Mouse (Mus musculus): ENCODE results near the gene Ndufb11. TPM values are rescaled to one million over a fixed set of nuclear protein-coding genes. Genes with fewer than 3 reads are reported as not detected.

Gene Ndufb11
- 171 and 176 TPM in 2 replicates for polyA plus RNA-seq (2015; fragmentation: Nextera tagmentation; extraction: Ambion mirVana)

DNA sequence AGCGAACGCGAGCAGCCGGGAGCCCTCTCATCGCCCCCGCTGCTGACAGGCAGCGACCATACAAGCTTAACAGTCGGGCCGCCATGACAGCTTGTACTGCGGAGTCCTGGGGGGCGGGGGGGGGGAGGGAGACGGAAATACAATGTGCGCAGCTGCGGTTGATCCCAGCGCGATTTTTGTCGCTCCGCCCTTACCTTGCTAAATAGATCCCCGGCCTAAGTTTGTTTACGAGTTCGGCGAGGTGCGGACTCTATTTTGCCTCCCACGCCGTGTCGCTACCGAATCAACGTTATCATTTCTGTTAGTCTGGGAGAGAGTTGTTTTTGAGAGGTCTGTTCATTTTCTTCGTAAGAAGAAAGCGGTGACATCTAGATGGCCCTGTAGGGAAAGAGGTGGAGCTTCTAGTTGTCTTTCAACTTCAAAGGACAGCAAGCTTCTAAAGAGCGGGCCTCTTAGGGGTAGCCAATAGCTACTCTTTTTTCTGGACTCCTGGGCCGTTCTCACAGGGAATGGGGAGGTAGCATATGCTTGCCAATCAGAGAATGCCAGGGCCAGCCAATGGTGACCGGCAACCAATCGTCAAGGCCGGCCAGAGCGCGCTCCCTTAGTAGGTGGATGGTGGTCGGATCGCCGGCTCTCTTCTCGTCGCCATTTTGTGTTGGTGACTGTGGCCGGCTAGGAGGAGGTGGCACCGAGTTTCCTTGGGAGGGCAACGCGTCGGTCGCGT is at the start of gene Ndufb11, which contains the start of gene Rbm10:
Gene Ndufb11, minus strand, starts transcription at position 444 of the 727 bp plus-strand sequence.
Gene Rbm10, plus strand, starts transcription at position 328 of the 727 bp plus-strand sequence.
- Histone ChIP-seq H3K9ac (replicated peaks; ENCODE audit: low read depth, low read length) (peak within 1 kb of the TSS; percentile 76), H3K27me3 (replicated peaks; ENCODE audit: control insufficient read depth, insufficient read depth, low read length) (no peaks in the 10 kb centered on the region), H3K9me3 (ENCODE audit: control insufficient read depth, low read length) (no peaks in the 10 kb centered on the region), H3K4me2 (ENCODE audit: low read length) (peak within 1 kb of the TSS; percentile 55), H3K36me3 (ENCODE audit: control insufficient read depth, insufficient read depth) (peaks cover 4% of the 10 kb centered on the region), H3K4me1 (replicated peaks; ENCODE audit: control insufficient read depth, insufficient read depth, low read length) (peaks cover 8% of the 10 kb centered on the region), H3K27ac (ENCODE audit: low read length) (peak within 1 kb of the TSS; percentile 92), H3K4me3 (replicated peaks; ENCODE audit: low read length) (peak within 1 kb of the TSS; percentile 60)
- WGBS = 18% methylated on average over 42 of the region's 49 CpGs
- ATAC-seq = peak; percentile 96

DNA sequence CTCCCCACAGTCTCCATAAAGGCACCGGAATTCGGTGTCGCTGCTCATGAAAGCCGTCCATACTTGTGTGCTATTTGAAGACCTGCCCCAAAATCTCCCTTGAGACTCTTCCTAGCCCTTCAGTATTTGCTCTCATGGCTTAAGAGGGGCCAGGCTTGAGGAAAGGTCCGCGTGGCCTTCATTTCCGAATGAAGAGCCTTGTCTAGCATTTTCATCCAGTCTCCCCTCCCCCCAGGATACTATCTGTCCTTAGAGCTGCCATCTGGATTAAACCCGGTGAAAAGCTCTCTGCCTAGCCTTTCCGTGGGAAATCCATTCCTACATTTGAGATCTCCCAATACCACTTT is 46.0 kb upstream of the Ndufb11 start:
- H3K9ac ChIP-seq (replicated peaks; ENCODE audit: low read depth, low read length) = peak overlapping the region; percentile 68
- peak overlapping the region; percentile 67 for H3K4me2 ChIP-seq (ENCODE audit: low read length)
- H3K27ac ChIP-seq (ENCODE audit: low read length) = peak overlapping the region; percentile 77
- WGBS = 21% methylated on average over 9 of the region's 9 CpGs
- no peak; the same call in 1 of the 2 replicates for ATAC-seq
- H3K36me3 ChIP-seq (ENCODE audit: control insufficient read depth, insufficient read depth) = no peaks in the 10 kb centered on the region
- no peaks in the 10 kb centered on the region for H3K9me3 ChIP-seq (ENCODE audit: control insufficient read depth, low read length)
- H3K4me1 ChIP-seq (replicated peaks; ENCODE audit: control insufficient read depth, insufficient read depth, low read length) = peaks cover 27% of the 10 kb centered on the region
- H3K4me3 ChIP-seq (replicated peaks; ENCODE audit: low read length) = peak overlapping the region; percentile 69
- no peaks in the 10 kb centered on the region for H3K27me3 ChIP-seq (replicated peaks; ENCODE audit: control insufficient read depth, insufficient read depth, low read length)

DNA sequence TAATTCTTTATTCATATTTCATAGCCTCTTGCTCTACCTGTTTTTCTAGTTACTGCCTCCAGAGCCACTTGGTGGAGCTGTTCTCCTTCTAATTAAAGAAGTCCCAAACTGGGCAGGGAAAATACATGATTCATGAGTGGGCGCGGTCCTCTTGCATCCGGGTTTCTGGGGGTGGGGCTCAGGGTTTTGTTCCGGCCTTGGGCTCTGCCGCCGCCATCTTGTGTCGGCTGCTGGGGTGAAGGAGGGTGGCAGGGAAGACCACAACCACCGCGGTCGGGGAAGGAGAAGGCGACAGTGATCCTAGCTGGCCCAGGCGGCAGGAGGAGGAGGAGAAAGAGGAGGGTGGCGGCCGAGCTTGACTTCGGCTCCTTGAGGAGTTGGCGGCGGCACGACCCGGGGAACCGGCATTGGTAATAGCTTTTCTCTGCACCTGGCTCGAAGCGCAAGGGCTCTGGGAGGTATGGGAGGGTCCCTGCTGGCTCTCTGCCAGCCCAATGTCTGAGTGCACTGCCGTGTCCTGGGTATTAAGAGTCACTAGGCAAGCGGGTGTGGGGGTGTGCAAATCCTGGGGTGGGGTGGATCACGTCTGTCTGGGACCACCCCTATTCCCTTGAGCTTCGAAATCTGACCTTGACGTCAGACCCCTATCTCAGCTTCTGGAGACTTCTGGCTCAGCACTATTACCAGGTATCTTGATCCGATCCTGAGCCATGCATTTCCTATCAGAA is 45.5 kb upstream of the Ndufb11 start:
- Histone ChIP-seq H3K36me3 (ENCODE audit: control insufficient read depth, insufficient read depth) (no peaks in the 10 kb centered on the region), H3K4me2 (ENCODE audit: low read length) (peak overlapping the region; percentile 67), H3K4me1 (replicated peaks; ENCODE audit: control insufficient read depth, insufficient read depth, low read length) (peaks cover 27% of the 10 kb centered on the region), H3K27ac (ENCODE audit: low read length) (peak overlapping the region; percentile 89), H3K27me3 (replicated peaks; ENCODE audit: control insufficient read depth, insufficient read depth, low read length) (no peaks in the 10 kb centered on the region), H3K4me3 (replicated peaks; ENCODE audit: low read length) (peak overlapping the region; percentile 69), H3K9ac (replicated peaks; ENCODE audit: low read depth, low read length) (peak overlapping the region; percentile 68), H3K9me3 (ENCODE audit: control insufficient read depth, low read length) (no peaks in the 10 kb centered on the region)
- WGBS = 21% methylated on average over 23 of the region's 28 CpGs
- ATAC-seq = peak; percentile 89

DNA sequence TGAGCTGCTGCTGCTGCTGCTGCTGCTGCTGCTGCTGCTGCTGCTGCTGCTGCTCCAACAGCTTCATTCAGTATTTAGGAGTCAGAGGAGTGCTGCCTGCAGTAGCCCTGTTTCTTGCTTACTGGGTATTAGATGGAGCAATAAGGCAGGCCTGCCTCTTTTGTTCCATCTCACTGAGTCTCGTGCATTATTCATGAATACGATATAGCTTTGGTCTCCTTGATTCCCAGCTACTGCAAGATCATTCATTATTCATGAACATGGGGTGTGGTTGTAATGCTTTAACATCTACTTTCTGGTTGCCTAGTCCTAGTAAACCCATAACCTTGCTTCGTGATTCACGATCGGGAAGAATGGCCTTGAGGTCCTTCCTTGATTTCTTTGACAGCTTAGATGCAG is 44.9 kb upstream of the Ndufb11 start:
- Histone ChIP-seq H3K9ac (replicated peaks; ENCODE audit: low read depth, low read length) (0 out of 2 replicates have a peak overlapping the region, but pooled peaks have one; percentile 25), H3K4me2 (ENCODE audit: low read length) (peak overlapping the region; percentile 35)
- WGBS = 26% methylated on average over 5 of the region's 5 CpGs

DNA sequence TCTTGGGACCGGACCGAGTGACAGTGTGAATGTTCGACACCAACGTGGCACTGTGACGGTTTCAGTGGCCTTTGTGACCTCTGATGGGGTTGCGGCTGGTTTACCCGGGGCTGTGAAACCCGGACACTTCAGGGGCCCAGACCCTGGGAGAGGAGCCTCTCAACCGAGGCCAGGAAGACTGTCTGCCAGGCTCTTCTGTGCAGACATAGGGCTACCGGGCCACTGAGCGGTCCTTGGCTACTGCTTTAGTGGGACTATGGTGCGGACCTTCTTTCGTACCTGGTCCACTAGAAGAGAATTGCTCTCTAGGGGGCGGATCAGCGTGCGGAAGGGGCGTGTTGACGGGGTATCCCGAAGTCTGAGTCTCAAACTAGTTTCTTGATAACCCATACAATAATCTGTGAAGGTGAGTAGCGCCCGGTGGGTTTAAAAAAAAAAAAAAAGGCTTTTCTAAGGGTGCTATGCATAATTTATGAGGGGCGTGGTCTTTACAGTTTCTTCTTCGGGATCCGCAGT is 41.5 kb upstream of the Ndufb11 start:
- H3K36me3 ChIP-seq (ENCODE audit: control insufficient read depth, insufficient read depth) = no peaks in the 10 kb centered on the region
- H3K9me3 ChIP-seq (ENCODE audit: control insufficient read depth, low read length) = no peaks in the 10 kb centered on the region
- H3K27me3 ChIP-seq (replicated peaks; ENCODE audit: control insufficient read depth, insufficient read depth, low read length) = no peaks in the 10 kb centered on the region
- H3K9ac ChIP-seq (replicated peaks; ENCODE audit: low read depth, low read length) = peak overlapping the region; percentile 50
- H3K4me2 ChIP-seq (ENCODE audit: low read length) = peak overlapping the region; percentile 81
- peaks cover 5% of the 10 kb centered on the region; the same call in 1 of the 2 replicates for H3K4me1 ChIP-seq (replicated peaks; ENCODE audit: control insufficient read depth, insufficient read depth, low read length)
- no peak for ATAC-seq
- WGBS = 21% methylated on average over 24 of the region's 24 CpGs
- H3K27ac ChIP-seq (ENCODE audit: low read length) = no peak overlapping the region
- H3K4me3 ChIP-seq (replicated peaks; ENCODE audit: low read length) = peak overlapping the region; percentile 55

More for the DNA sequence above, 44.9 kb upstream of the Ndufb11 start:
- Histone ChIP-seq H3K9me3 (ENCODE audit: control insufficient read depth, low read length) (no peaks in the 10 kb centered on the region), H3K4me1 (replicated peaks; ENCODE audit: control insufficient read depth, insufficient read depth, low read length) (peaks cover 27% of the 10 kb centered on the region), H3K27ac (ENCODE audit: low read length) (peak overlapping the region; percentile 89), H3K36me3 (ENCODE audit: control insufficient read depth, insufficient read depth) (no peaks in the 10 kb centered on the region), H3K4me3 (replicated peaks; ENCODE audit: low read length) (peak overlapping the region; percentile 25), H3K27me3 (replicated peaks; ENCODE audit: control insufficient read depth, insufficient read depth, low read length) (no peaks in the 10 kb centered on the region)
- ATAC-seq = peak; percentile 75

DNA sequence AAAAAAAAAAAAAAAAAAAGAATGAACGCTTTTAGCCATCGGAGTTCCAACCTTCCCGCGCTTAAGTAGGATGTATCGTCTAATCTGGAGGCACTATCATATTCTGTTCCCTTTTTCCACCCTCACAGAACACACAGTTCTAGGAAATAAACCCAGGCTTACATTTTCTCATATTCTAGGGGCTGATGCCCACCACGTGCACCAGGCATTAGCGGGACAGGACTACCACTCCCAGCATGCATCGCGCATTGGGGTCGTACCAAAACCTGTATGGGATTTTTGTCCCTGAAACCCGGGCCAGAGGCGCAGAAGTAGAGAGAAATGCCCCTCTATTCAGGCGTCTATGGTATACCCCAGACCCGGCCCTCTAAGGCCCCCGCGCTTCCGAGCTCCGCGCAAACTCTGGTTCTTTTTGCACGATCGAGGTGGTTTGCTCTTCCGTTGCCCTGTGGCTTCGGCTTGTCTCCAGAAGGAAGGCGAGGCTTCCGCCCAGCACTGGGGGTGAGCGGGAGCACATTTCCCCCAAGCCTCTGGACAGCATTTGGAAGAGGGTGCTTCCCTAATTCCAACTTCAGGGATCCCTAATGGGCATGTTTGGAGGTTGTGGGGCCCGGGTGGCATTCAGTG is 40.7 kb upstream of the Ndufb11 start, which contains the start of gene Uba1:
Gene Uba1, plus strand, starts transcription at position 301 of the 627 bp plus-strand sequence.
- WGBS = 17% methylated on average over 27 of the region's 27 CpGs
- ATAC-seq = peak; percentile 84
- peak within 1 kb of the TSS; percentile 81 for H3K4me2 ChIP-seq (ENCODE audit: low read length)
- no peaks in the 10 kb centered on the region for H3K36me3 ChIP-seq (ENCODE audit: control insufficient read depth, insufficient read depth)
- no peaks in the 10 kb centered on the region for H3K9me3 ChIP-seq (ENCODE audit: control insufficient read depth, low read length)
- no peaks in the 10 kb centered on the region for H3K27me3 ChIP-seq (replicated peaks; ENCODE audit: control insufficient read depth, insufficient read depth, low read length)
- peaks cover 5% of the 10 kb centered on the region; the same call in 1 of the 2 replicates for H3K4me1 ChIP-seq (replicated peaks; ENCODE audit: control insufficient read depth, insufficient read depth, low read length)
- peak within 1 kb of the TSS; percentile 50 for H3K9ac ChIP-seq (replicated peaks; ENCODE audit: low read depth, low read length)
- H3K4me3 ChIP-seq (replicated peaks; ENCODE audit: low read length) = peak within 1 kb of the TSS; percentile 55
- peak within 1 kb of the TSS; percentile 37; the same call in 1 of the 2 replicates for H3K27ac ChIP-seq (ENCODE audit: low read length)

DNA sequence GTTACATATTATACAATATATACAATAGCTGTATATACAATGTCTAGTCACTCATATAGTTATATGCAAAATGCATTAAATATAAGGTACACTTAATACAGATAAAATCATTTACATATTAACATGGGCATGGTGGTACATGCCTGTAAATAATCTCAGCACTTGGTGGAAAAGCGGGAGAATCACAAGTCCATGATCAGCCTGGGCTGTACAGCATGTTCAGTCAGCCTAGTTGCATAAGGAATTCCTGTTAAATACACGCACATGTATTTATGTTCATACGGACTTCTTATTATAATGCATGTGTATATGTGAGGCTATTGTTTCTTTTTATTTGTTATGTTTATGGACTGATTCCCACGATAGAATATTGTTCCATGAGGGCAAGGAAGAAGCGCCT is 40.2 kb upstream of the Ndufb11 start:
- peaks cover 5% of the 10 kb centered on the region; the same call in 1 of the 2 replicates for H3K4me1 ChIP-seq (replicated peaks; ENCODE audit: control insufficient read depth, insufficient read depth, low read length)
- WGBS = 40% methylated on average over 5 of the region's 5 CpGs
- H3K9ac ChIP-seq (replicated peaks; ENCODE audit: low read depth, low read length) = no peak overlapping the region
- ATAC-seq = no peak
- peak overlapping the region; percentile 54 for H3K4me2 ChIP-seq (ENCODE audit: low read length)
- peak overlapping the region; percentile 55 for H3K4me3 ChIP-seq (replicated peaks; ENCODE audit: low read length)
- no peak overlapping the region for H3K27ac ChIP-seq (ENCODE audit: low read length)
- no peaks in the 10 kb centered on the region for H3K27me3 ChIP-seq (replicated peaks; ENCODE audit: control insufficient read depth, insufficient read depth, low read length)
- no peaks in the 10 kb centered on the region for H3K36me3 ChIP-seq (ENCODE audit: control insufficient read depth, insufficient read depth)
- no peaks in the 10 kb centered on the region for H3K9me3 ChIP-seq (ENCODE audit: control insufficient read depth, low read length)

DNA sequence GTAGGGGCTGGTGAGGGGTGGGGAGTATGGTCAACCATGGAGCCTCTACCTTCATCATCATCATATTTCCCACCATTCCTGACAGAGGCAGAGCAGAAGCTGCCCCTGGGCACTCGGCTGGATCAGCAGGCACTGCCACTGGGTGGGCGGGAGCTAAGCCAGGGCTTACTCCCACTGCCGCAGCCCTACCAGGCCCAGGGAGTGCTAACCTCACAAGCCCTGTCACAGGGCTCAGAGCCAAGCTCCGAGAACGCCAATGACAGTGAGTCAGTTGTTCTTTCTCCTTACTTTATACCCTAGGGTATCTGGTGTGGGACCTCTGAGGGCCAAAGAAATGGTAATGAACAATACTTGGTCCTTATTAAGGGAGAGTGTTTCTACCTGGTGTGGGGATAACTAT is 27.4 kb upstream of the Ndufb11 start:
- Histone ChIP-seq H3K4me1 (replicated peaks; ENCODE audit: control insufficient read depth, insufficient read depth, low read length) (no peaks in the 10 kb centered on the region), H3K27me3 (replicated peaks; ENCODE audit: control insufficient read depth, insufficient read depth, low read length) (no peaks in the 10 kb centered on the region), H3K4me2 (ENCODE audit: low read length) (no peak overlapping the region), H3K4me3 (replicated peaks; ENCODE audit: low read length) (no peak overlapping the region), H3K9ac (replicated peaks; ENCODE audit: low read depth, low read length) (no peak overlapping the region), H3K36me3 (ENCODE audit: control insufficient read depth, insufficient read depth) (no peaks in the 10 kb centered on the region; the same call in 1 of the 2 replicates), H3K9me3 (ENCODE audit: control insufficient read depth, low read length) (no peaks in the 10 kb centered on the region), H3K27ac (ENCODE audit: low read length) (no peak overlapping the region)
- ATAC-seq = no peak
- 87% methylated on average over 5 of the region's 5 CpGs for WGBS

Measured in forebrain, embryonic 16.5 days (tissue).